Mouse (Mus musculus) cerebellum, adult 11-12 months (tissue): ENCODE data around the gene Kptn.

Experiments
- DNase-seq: peaks from one replicate; pipeline ENCODE4 v3.0.0; 2022

The Kptn gene

DNA sequence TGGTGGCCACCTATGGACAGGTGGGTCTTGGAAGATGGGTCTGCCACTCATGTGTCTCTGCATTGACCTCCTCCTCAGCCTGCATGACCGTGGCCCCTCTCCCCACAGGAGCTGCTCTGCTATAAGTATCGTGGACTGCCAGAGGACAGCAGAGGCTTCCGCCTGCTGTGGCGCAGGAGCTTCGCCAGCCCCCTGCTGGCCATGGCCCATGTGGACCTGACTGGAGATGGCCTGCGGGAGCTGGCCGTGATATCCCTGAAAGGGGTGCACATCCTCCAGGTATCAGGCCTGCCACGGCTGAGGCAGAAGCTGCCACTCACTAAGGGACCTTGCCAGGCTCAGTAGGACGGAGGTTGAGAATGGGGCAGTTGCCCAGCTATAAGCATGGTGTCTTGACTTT is 6.1 kb downstream of the Kptn start:
- peak; percentile 64 for DNase-seq

DNA sequence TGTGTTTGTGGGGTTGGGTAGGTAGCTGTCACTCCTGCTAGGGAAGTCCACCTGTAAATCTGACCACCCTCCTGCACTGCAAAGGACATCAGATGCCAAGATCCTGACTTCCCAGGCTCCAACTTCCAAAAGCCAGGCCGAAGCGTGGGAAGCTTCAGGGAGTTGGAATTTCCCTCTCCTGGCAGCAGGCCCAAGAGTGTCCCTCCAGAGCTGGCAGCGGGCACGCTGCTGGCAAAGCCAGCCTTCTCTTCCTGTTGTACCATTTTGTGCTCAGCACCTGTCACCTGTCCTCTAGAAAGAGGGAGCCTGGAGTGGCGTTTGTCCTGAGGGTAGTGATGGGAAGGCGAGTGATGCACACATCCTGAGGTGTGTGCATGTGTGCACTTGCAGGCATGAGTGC is 8.6 kb downstream of the Kptn start:
- DNase-seq = peak; percentile 96

- peak; percentile 83 for DNase-seq
These were observed 9.2 kb downstream of the Kptn start for GRCm38 (mm10) chr7:16128899-16129298.

DNA sequence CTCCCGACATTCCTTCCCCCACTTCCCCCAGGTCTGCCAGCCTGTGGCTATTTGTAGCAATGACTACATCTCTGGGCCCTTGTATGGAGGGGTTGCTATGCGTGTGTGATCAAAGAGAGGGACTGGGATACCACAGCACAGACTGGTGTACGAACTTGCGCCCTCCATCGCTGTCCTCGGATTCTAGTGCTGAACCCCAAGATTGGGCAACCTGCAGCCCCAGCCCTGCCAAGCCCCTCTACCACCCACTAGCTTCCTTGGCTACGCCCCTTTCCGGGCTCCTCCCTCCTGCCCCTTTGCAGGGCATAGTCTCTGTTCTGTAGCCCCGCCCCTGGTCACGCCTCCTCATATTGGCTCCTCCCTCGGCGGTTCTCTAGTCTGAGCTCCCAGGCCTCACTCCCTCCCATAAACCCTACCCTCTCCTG is 9.7 kb downstream of the Kptn start, which contains the start of gene Slc8a2:
TSS of gene Slc8a2 (plus strand) at position 406 of the 425 bp plus-strand sequence.
- peak; percentile 97 for DNase-seq

DNA sequence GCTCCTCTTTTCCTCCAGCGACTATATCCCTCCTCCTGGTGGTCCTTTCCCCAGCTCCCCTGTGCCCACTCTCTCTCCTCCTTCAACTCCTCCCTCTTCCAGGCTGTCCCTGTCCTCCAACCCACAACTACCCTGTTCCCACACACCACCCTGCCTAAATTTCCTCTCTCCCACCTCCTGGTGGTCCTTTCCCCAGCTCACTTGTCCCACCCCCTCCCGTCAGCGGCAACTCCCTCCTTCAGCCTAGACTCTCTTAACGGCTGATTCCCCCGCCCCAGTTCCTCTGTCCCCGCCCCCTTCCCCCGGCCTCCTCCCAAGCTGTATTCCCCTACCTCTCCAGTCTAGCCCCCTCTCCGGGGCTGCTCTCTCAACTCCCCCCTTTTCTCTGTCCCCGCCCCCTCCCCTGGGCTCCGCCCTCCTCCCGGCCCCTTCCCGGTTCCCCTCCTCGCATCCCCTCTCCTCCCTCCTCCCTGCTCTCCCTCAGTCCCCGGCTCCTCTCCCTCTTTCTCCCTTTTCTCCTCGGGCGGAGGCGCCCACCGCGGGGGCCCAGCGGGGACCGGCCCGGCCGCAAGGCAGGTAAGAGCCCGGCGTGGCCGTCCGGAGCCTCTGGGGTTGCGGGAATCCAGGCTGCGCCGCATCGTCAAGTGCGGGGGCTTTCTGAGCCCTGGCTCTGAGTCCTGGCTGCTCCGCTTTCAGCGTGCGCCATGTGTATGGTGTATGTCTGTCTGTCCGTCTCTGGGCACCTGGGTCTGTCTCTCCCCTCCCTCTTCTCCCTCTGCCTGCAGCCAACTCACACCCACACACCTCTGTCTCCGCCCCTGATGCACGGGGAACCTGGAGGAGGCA is 10.4 kb downstream of the Kptn start:
- DNase-seq = peak; percentile 84

DNA sequence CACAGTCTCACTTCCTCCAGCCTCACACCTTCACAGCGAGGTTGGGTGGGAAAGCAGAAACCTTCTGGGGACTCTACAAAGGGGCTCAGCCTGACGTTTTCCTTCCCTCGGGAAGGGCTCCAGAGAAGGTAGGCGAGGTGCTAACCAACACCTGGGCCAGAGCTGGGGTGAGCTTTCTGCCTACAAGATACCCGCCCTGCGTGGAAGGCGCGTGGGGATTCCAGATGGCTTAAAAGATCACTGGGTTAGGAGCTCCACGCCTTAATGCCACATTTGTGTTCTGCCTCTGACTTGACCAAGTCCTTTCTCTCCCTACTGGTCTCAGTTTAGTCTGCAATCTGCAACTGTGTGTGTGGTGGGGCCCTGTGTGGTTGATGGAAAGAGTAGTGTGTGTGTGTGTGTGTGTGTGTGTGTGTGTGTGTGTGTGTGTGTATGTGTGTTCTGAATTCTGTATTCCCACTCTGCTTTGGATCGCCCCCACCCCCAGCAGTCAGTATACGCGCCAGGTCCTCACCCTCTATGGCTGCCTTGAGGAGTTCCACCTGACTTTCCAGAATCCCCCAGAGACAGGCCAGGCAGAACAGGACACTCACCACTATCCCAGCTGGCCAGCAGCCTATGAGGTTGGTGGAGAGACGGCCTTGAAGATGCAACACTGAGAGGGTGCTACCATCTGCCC is 11.4 kb downstream of the Kptn start:
- peak; percentile 75 for DNase-seq

DNA sequence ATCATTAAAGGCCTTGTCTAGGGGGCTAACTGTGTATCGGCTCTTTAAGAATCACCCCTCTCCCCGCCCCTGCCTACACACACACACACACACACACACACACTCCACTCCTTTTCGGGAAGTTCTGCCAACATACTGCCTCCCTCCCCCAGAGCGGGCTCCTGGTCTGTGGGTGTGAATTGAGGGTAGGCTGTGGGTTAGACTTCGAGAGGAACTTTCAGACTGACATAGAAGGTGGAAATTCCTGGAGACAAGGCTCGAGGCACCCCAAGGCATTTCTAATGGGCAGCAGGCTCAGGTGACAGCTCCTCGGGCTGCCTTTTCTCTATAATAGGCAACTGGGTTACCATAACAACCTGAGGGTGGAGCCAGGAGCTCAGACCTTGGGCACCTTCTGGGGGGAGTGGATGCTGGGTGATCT is 12.5 kb downstream of the Kptn start:
- DNase-seq = peak; percentile 73

DNA sequence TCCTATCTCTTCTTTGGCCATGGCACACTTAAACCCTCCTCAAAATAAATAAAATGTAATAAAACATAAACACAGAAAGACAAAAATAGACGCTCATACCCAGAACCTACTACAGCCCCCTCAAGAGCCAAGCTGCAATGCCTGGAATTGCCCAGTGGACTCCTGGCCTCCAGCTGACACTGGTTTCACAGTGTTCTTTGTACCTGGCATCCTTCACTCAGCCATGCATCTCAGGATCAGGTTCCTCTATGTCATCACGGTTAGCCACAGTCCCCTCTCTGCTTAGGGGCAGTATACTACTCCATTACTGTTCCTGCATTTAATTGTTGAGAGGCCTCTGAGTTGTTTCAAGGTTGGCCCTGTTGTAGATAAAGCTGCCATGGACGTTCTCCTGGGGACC is 13.2 kb downstream of the Kptn start:
- peak; percentile 51 for DNase-seq

DNA sequence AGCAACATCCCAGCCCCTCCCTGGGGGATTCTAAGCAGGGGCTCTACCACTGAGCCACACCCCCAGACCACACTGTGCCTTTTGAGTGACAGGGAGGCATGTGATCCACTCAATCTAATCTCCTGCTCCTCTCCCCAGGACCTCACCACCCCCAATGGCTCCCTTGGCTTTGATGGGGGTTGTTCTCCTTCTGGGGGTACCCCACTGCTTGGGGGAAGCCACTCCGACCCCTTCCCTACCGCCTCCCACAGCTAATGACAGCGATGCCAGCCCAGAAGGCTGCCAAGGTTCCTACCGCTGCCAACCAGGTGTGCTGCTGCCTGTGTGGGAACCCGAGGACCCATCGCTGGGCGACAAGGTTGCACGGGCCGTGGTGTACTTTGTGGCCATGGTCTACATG is 14.0 kb downstream of the Kptn start:
- peak; percentile 69 for DNase-seq

- peak; percentile 31 for DNase-seq
These were observed 15.3 kb downstream of the Kptn start for GRCm38 (mm10) chr7:16134951-16135392.

DNA sequence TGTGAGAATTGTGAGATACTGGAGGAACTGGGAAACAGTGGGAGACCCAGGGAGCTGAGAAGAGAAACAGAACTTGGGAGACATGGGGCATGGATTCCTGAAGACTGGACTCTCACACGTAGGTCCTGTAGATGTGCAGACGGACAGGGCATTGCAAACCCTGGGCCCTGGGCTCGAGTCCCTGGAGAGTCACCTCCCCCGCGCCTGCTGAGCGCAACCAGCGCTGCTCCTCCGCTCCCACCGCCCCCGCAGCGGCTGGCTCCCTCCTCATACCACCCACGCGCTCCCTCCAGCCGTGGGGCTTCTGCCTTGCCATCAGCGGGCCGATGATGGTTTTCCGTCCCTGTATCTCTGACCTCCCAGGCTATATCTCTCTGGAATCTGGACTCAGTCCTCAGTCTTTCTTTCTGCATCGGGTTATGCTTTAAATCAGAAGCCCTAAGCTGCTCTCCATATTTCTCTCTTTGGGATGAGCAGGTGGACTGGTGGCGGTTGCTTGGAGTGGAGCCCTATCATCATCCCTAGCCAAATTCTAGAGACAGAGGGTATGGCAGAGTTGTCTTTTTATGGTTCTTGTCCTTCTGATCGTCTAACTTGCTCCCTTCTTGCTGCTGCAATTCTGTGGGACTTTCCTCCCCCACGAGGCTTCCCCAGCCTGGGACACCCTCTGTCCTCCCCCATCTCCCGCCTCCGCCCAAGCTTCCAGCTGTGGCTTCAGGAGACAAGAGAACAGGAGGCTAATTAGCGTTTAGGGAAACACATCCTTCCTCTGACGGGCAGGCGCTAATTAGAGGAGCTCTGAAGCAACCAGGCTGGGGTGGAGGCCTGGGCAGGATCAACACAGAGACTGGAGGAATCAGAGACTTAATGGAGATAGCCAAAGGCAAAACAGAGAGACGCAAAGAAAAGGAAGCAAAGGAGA is 27.1 kb downstream of the Kptn start:
- peak; percentile 81 for DNase-seq

DNA sequence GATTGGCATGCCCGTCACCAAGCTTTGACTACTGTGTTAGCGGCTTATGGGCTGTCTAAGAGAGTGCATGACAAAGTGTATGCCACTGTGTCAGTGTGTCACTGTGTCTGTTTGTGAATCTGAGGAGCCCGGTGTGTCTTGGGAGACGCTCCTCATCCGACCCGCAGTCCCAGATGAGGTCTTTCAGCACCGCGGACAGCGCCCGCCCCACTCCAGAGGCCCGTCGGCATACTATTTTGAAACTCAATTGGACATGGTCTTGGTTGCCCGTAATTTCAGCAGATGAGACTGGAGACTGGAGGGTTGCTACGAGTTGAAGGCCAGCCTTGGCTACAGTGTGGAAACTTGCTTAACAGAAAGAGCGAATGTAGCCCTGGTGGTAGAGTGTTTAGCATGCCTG is 27.9 kb downstream of the Kptn start:
- peak; percentile 41 for DNase-seq

DNA sequence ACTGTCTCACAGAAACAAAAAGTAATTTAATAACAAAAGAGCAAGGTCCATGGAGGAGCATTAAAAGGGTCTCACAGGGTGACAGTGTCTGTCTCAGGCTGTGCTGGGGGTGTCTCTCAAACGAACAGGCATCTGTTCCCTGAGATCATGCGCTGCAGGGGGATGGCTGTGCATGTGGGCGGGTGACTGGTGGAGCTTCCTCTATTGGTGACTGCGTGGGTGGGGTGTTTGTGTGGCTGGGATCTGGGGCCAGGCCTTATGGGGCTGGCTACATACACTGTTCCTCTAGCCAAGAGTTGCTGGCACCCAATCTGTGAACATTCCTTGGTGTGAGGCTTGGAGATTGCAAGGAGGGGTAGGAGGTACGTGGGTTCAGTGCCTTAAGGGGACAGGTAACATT is 29.5 kb downstream of the Kptn start:
- peak; percentile 98 for DNase-seq

GRCm38 (mm10) chr7:16150191-16151145 is 30.8 kb downstream of the Kptn start:
- peak; percentile 57 for DNase-seq

DNA sequence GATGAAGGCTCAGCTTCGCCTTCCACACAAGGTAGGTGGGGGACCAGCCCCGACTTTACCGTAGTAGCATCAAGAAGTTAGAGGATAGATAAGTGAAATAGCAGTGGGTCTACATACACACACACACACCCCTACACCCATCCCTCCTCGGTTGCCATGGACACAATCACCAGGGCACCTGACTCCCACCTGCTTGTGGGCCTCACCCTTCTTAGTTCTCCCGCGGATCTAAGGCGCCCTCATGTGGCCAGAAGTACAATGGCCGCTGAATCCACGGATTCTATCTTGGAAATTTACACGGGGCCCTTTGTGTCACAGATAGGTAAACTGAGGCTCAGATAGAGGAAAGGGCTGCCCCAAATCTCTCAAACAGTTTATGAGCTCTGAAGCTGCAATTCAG is 33.8 kb downstream of the Kptn start:
- DNase-seq = peak; percentile 72

GRCm38 (mm10) chr7:16155132-16155872 is 35.6 kb downstream of the Kptn start:
- DNase-seq = peak; percentile 69

GRCm38 (mm10) chr7:16156105-16156714 is 36.5 kb downstream of the Kptn start:
- no peak for DNase-seq

DNA sequence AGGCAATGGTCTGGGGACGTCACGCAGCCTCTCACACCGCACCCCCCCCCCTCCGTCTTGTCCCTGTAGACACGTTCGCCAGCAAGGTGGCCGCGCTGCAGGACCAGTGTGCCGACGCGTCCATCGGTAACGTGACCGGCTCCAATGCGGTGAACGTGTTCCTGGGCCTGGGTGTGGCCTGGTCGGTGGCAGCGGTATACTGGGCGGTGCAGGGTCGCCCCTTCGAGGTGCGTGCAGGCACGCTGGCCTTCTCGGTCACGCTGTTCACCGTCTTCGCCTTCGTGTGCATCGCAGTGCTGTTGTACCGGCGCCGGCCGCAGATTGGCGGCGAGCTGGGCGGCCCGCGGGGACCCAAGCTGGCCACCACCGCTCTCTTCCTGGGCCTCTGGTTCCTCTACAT is 39.0 kb downstream of the Kptn start:
- peak; percentile 57 for DNase-seq

GRCm38 (mm10) chr7:16160702-16161101 is 41.0 kb downstream of the Kptn start:
- peak; percentile 62 for DNase-seq

GRCm38 (mm10) chr7:16161302-16161701 is 41.6 kb downstream of the Kptn start:
- DNase-seq = no peak

- DNase-seq = peak; percentile 51
These were observed 42.3 kb downstream of the Kptn start for GRCm38 (mm10) chr7:16162036-16162435.
